Mouse (Mus musculus): ENCODE data around the gene Pou3f3. TPM values are rescaled to one million over a fixed set of nuclear protein-coding genes. Genes with fewer than 3 reads are reported as not detected.

The Pou3f3 gene
- polyA plus RNA-seq (2014; fragmentation: Nextera tagmentation; extraction: Ambion mirVana), result 10.6 and 11.5 TPM in 2 replicates

GRCm38 (mm10) chr1:42695578-42695915 is at the start of gene Pou3f3:
Pou3f3 (plus strand) TSS chr1:42695768.
- H3K9ac ChIP-seq, result peak within 1 kb of the TSS; percentile 88
- ATAC-seq (ENCODE audit: low FRiP score), result peak; percentile 91
- WGBS, result 1% methylated on average over 20 of the region's 21 CpGs

GRCm38 (mm10) chr1:42648366-42648935 is 47.1 kb upstream of the Pou3f3 start:
- Histone ChIP-seq H3K4me2 (replicated peaks) (no peak overlapping the region), H3K9ac (no peak overlapping the region), H3K4me1 (replicated peaks; ENCODE audit: control insufficient read depth, insufficient read depth, low read length) (no peaks in the 10 kb centered on the region), H3K36me3 (replicated peaks; ENCODE audit: control insufficient read depth, insufficient read depth) (no peaks in the 10 kb centered on the region), H3K9me3 (ENCODE audit: control insufficient read depth, low read length) (no peaks in the 10 kb centered on the region), H3K27ac (no peak overlapping the region), H3K27me3 (ENCODE audit: control insufficient read depth, insufficient read depth, low read length) (no peaks in the 10 kb centered on the region), H3K4me3 (replicated peaks; ENCODE audit: low read length) (no peak overlapping the region)
- DNase-seq (ENCODE audit: low spot score) (no peak), ATAC-seq (ENCODE audit: low FRiP score) (0 out of 2 replicates have a peak, but pooled peaks have one; percentile 34)
- WGBS, result 83% methylated on average over 9 of the region's 9 CpGs

More at GRCm38 (mm10) chr1:42695578-42695915, at the start of gene Pou3f3:
- Histone ChIP-seq H3K4me3 (replicated peaks; ENCODE audit: low read length) (peak within 1 kb of the TSS; percentile 89), H3K27me3 (ENCODE audit: control insufficient read depth, insufficient read depth, low read length) (no peaks in the 10 kb centered on the region), H3K4me2 (replicated peaks) (peak within 1 kb of the TSS; percentile 99), H3K27ac (peak within 1 kb of the TSS; percentile 98), H3K9me3 (ENCODE audit: control insufficient read depth, low read length) (no peaks in the 10 kb centered on the region), H3K4me1 (replicated peaks; ENCODE audit: control insufficient read depth, insufficient read depth, low read length) (no peaks in the 10 kb centered on the region; the same call in 1 of the 2 replicates), H3K36me3 (replicated peaks; ENCODE audit: control insufficient read depth, insufficient read depth) (peaks cover 24% of the 10 kb centered on the region)
- DNase-seq (ENCODE audit: low spot score), result peak; percentile 96

- no peak overlapping the region for H3K9ac ChIP-seq
- H3K4me3 ChIP-seq (replicated peaks; ENCODE audit: low read length), result no peak overlapping the region
- no peaks in the 10 kb centered on the region; the same call in 1 of the 2 replicates for H3K4me1 ChIP-seq (replicated peaks; ENCODE audit: control insufficient read depth, insufficient read depth, low read length)
- H3K4me2 ChIP-seq (replicated peaks), result no peak overlapping the region
- no peak overlapping the region for H3K27ac ChIP-seq
- no peaks in the 10 kb centered on the region for H3K9me3 ChIP-seq (ENCODE audit: control insufficient read depth, low read length)
- DNase-seq (ENCODE audit: low spot score) (no peak), ATAC-seq (ENCODE audit: low FRiP score) (no peak)
- WGBS, result 95% methylated on average over 15 of the region's 15 CpGs
- H3K27me3 ChIP-seq (ENCODE audit: control insufficient read depth, insufficient read depth, low read length), result no peaks in the 10 kb centered on the region
- H3K36me3 ChIP-seq (replicated peaks; ENCODE audit: control insufficient read depth, insufficient read depth), result no peaks in the 10 kb centered on the region
Measured at GRCm38 (mm10) chr1:42651461-42651860, 44.1 kb upstream of the Pou3f3 start.

GRCm38 (mm10) chr1:42667546-42667945 is 28.0 kb upstream of the Pou3f3 start:
- H3K27ac ChIP-seq, result no peak overlapping the region
- no peak overlapping the region for H3K9ac ChIP-seq
- DNase-seq (ENCODE audit: low spot score), result peak; percentile 24
- no peaks in the 10 kb centered on the region for H3K9me3 ChIP-seq (ENCODE audit: control insufficient read depth, low read length)
- no peaks in the 10 kb centered on the region for H3K27me3 ChIP-seq (ENCODE audit: control insufficient read depth, insufficient read depth, low read length)
- H3K4me2 ChIP-seq (replicated peaks), result no peak overlapping the region
- 71% methylated on average over 1 of the region's 1 CpGs for WGBS
- no peaks in the 10 kb centered on the region for H3K4me1 ChIP-seq (replicated peaks; ENCODE audit: control insufficient read depth, insufficient read depth, low read length)
- H3K4me3 ChIP-seq (replicated peaks; ENCODE audit: low read length), result no peak overlapping the region
- ATAC-seq (ENCODE audit: low FRiP score), result no peak; the same call in 1 of the 2 replicates
- peaks cover 12% of the 10 kb centered on the region; the same call in 1 of the 2 replicates for H3K36me3 ChIP-seq (replicated peaks; ENCODE audit: control insufficient read depth, insufficient read depth)

- Histone ChIP-seq H3K36me3 (replicated peaks; ENCODE audit: control insufficient read depth, insufficient read depth) (no peaks in the 10 kb centered on the region), H3K4me2 (replicated peaks) (no peak overlapping the region), H3K9ac (no peak overlapping the region), H3K9me3 (ENCODE audit: control insufficient read depth, low read length) (no peaks in the 10 kb centered on the region), H3K27ac (no peak overlapping the region), H3K27me3 (ENCODE audit: control insufficient read depth, insufficient read depth, low read length) (no peaks in the 10 kb centered on the region), H3K4me1 (replicated peaks; ENCODE audit: control insufficient read depth, insufficient read depth, low read length) (peaks cover 41% of the 10 kb centered on the region), H3K4me3 (replicated peaks; ENCODE audit: low read length) (no peak overlapping the region)
- no peak for ATAC-seq (ENCODE audit: low FRiP score)
- DNase-seq (ENCODE audit: low spot score), result no peak
- WGBS, result 70% methylated on average over 3 of the region's 3 CpGs
Measured at GRCm38 (mm10) chr1:42680673-42681072, 14.9 kb upstream of the Pou3f3 start.

GRCm38 (mm10) chr1:42681762-42682161 is 13.8 kb upstream of the Pou3f3 start:
- DNase-seq (ENCODE audit: low spot score) (no peak), ATAC-seq (ENCODE audit: low FRiP score) (no peak)
- no peaks in the 10 kb centered on the region for H3K27me3 ChIP-seq (ENCODE audit: control insufficient read depth, insufficient read depth, low read length)
- no peak overlapping the region for H3K27ac ChIP-seq
- no peak overlapping the region for H3K4me3 ChIP-seq (replicated peaks; ENCODE audit: low read length)
- H3K4me1 ChIP-seq (replicated peaks; ENCODE audit: control insufficient read depth, insufficient read depth, low read length), result peaks cover 47% of the 10 kb centered on the region
- H3K36me3 ChIP-seq (replicated peaks; ENCODE audit: control insufficient read depth, insufficient read depth), result no peaks in the 10 kb centered on the region
- no peak overlapping the region for H3K4me2 ChIP-seq (replicated peaks)
- 66% methylated on average over 5 of the region's 5 CpGs for WGBS
- no peak overlapping the region for H3K9ac ChIP-seq
- no peaks in the 10 kb centered on the region for H3K9me3 ChIP-seq (ENCODE audit: control insufficient read depth, low read length)

- peak overlapping the region; percentile 88 for H3K9ac ChIP-seq
- no peaks in the 10 kb centered on the region for H3K27me3 ChIP-seq (ENCODE audit: control insufficient read depth, insufficient read depth, low read length)
- H3K4me3 ChIP-seq (replicated peaks; ENCODE audit: low read length), result peak overlapping the region; percentile 89
- DNase-seq (ENCODE audit: low spot score) (no peak), ATAC-seq (ENCODE audit: low FRiP score) (no peak)
- peak overlapping the region; percentile 98 for H3K27ac ChIP-seq
- peak overlapping the region; percentile 99 for H3K4me2 ChIP-seq (replicated peaks)
- H3K4me1 ChIP-seq (replicated peaks; ENCODE audit: control insufficient read depth, insufficient read depth, low read length), result peaks cover 49% of the 10 kb centered on the region
- H3K9me3 ChIP-seq (ENCODE audit: control insufficient read depth, low read length), result no peaks in the 10 kb centered on the region
- 2% methylated on average over 6 of the region's 6 CpGs for WGBS
- no peaks in the 10 kb centered on the region for H3K36me3 ChIP-seq (replicated peaks; ENCODE audit: control insufficient read depth, insufficient read depth)
Measured at GRCm38 (mm10) chr1:42683861-42684260, 11.7 kb upstream of the Pou3f3 start.

- H3K4me3 ChIP-seq (replicated peaks; ENCODE audit: low read length), result peak overlapping the region; percentile 89
- H3K9me3 ChIP-seq (ENCODE audit: control insufficient read depth, low read length), result no peaks in the 10 kb centered on the region
- no peaks in the 10 kb centered on the region for H3K27me3 ChIP-seq (ENCODE audit: control insufficient read depth, insufficient read depth, low read length)
- H3K4me1 ChIP-seq (replicated peaks; ENCODE audit: control insufficient read depth, insufficient read depth, low read length), result peaks cover 49% of the 10 kb centered on the region
- ATAC-seq (ENCODE audit: low FRiP score) (peak; percentile 64), DNase-seq (ENCODE audit: low spot score) (no peak)
- peak overlapping the region; percentile 88 for H3K9ac ChIP-seq
- H3K27ac ChIP-seq, result peak overlapping the region; percentile 98
- H3K4me2 ChIP-seq (replicated peaks), result peak overlapping the region; percentile 99
- no peaks in the 10 kb centered on the region for H3K36me3 ChIP-seq (replicated peaks; ENCODE audit: control insufficient read depth, insufficient read depth)
- WGBS, result 0% methylated on average over 27 of the region's 27 CpGs
Measured at GRCm38 (mm10) chr1:42684345-42684744, 11.2 kb upstream of the Pou3f3 start.

- WGBS, result under 1% methylated on average over 21 of the region's 21 CpGs
- peak overlapping the region; percentile 98 for H3K27ac ChIP-seq
- DNase-seq (ENCODE audit: low spot score), result no peak
- H3K4me3 ChIP-seq (replicated peaks; ENCODE audit: low read length), result peak overlapping the region; percentile 89
- H3K36me3 ChIP-seq (replicated peaks; ENCODE audit: control insufficient read depth, insufficient read depth), result no peaks in the 10 kb centered on the region
- no peaks in the 10 kb centered on the region for H3K9me3 ChIP-seq (ENCODE audit: control insufficient read depth, low read length)
- peaks cover 46% of the 10 kb centered on the region for H3K4me1 ChIP-seq (replicated peaks; ENCODE audit: control insufficient read depth, insufficient read depth, low read length)
- peak; percentile 61 for ATAC-seq (ENCODE audit: low FRiP score)
- peak overlapping the region; percentile 99 for H3K4me2 ChIP-seq (replicated peaks)
- no peaks in the 10 kb centered on the region for H3K27me3 ChIP-seq (ENCODE audit: control insufficient read depth, insufficient read depth, low read length)
- peak overlapping the region; percentile 88 for H3K9ac ChIP-seq
Measured at GRCm38 (mm10) chr1:42684783-42685182, 10.8 kb upstream of the Pou3f3 start.

Measured in hindbrain, embryonic 14.5 days (tissue).